Mouse (Mus musculus): ENCODE data around the gene Marc2. TPM values are rescaled to one million over a fixed set of nuclear protein-coding genes. Genes with fewer than 3 reads are reported as not detected.

Marc2 gene
- polyA plus RNA-seq, 1 experiment from 2014 or later = 110 TPM

GRCm38 (mm10) chr1:184845111-184846071 lies 860 bp downstream of the Marc2 start:
- Histone ChIP-seq H3K9ac (ENCODE audit: low read length) (peak overlapping the region; percentile 74), H3K27me3 (ENCODE audit: control insufficient read depth, insufficient read depth, low read length) (peaks cover 3% of the 10 kb centered on the region), H3K4me2 (peak overlapping the region; percentile 90), H3K36me3 (ENCODE audit: control insufficient read depth, insufficient read depth, low read length) (no peaks in the 10 kb centered on the region), H3K9me3 (ENCODE audit: control insufficient read depth, low read length) (no peaks in the 10 kb centered on the region), H3K4me3 (ENCODE audit: low read depth, low read length) (peak overlapping the region; percentile 75), H3K27ac (ENCODE audit: low read depth, low read length) (no peak overlapping the region), H3K4me1 (ENCODE audit: control insufficient read depth, insufficient read depth, low read length) (peaks cover 9% of the 10 kb centered on the region)
- WGBS = under 1% methylated on average over 67 of the region's 67 CpGs
- DNase-seq (ENCODE audit: low spot score, missing footprints) (peak; percentile 97), ATAC-seq (ENCODE audit: low FRiP score) (peak; percentile 99)

GRCm38 (mm10) chr1:184844326-184845066 lies 1.8 kb downstream of the Marc2 start:
- Histone ChIP-seq H3K9ac (ENCODE audit: low read length) (peak overlapping the region; percentile 74), H3K36me3 (ENCODE audit: control insufficient read depth, insufficient read depth, low read length) (no peaks in the 10 kb centered on the region), H3K4me1 (ENCODE audit: control insufficient read depth, insufficient read depth, low read length) (peaks cover 9% of the 10 kb centered on the region), H3K27ac (ENCODE audit: low read depth, low read length) (no peak overlapping the region), H3K4me2 (peak overlapping the region; percentile 90), H3K4me3 (ENCODE audit: low read depth, low read length) (peak overlapping the region; percentile 75), H3K27me3 (ENCODE audit: control insufficient read depth, insufficient read depth, low read length) (peaks cover 3% of the 10 kb centered on the region), H3K9me3 (ENCODE audit: control insufficient read depth, low read length) (no peaks in the 10 kb centered on the region)
- 21% methylated on average over 15 of the region's 15 CpGs for WGBS
- ATAC-seq (ENCODE audit: low FRiP score) (no peak), DNase-seq (ENCODE audit: low spot score, missing footprints) (peak; percentile 81)

- Histone ChIP-seq H3K4me3 (ENCODE audit: low read depth, low read length) (no peak overlapping the region), H3K27me3 (ENCODE audit: control insufficient read depth, insufficient read depth, low read length) (no peaks in the 10 kb centered on the region), H3K9ac (ENCODE audit: low read length) (no peak overlapping the region), H3K4me1 (ENCODE audit: control insufficient read depth, insufficient read depth, low read length) (no peaks in the 10 kb centered on the region), H3K27ac (ENCODE audit: low read depth, low read length) (no peak overlapping the region), H3K36me3 (ENCODE audit: control insufficient read depth, insufficient read depth, low read length) (no peaks in the 10 kb centered on the region; the same call in 1 of the 2 replicates), H3K4me2 (no peak overlapping the region), H3K9me3 (ENCODE audit: control insufficient read depth, low read length) (no peaks in the 10 kb centered on the region)
- WGBS = 90% methylated on average over 4 of the region's 4 CpGs
- DNase-seq (ENCODE audit: low spot score, missing footprints) (no peak), ATAC-seq (ENCODE audit: low FRiP score) (no peak)
These were observed 8.6 kb downstream of the Marc2 start for GRCm38 (mm10) chr1:184837649-184838048.

- no peak overlapping the region for H3K4me3 ChIP-seq (ENCODE audit: low read depth, low read length)
- H3K27ac ChIP-seq (ENCODE audit: low read depth, low read length) = no peak overlapping the region
- no peaks in the 10 kb centered on the region for H3K4me1 ChIP-seq (ENCODE audit: control insufficient read depth, insufficient read depth, low read length)
- 72% methylated on average over 5 of the region's 5 CpGs for WGBS
- no peak overlapping the region for H3K9ac ChIP-seq (ENCODE audit: low read length)
- H3K4me2 ChIP-seq = no peak overlapping the region
- no peaks in the 10 kb centered on the region for H3K9me3 ChIP-seq (ENCODE audit: control insufficient read depth, low read length)
- H3K36me3 ChIP-seq (ENCODE audit: control insufficient read depth, insufficient read depth, low read length) = peaks cover 2% of the 10 kb centered on the region; the same call in 1 of the 2 replicates
- H3K27me3 ChIP-seq (ENCODE audit: control insufficient read depth, insufficient read depth, low read length) = no peaks in the 10 kb centered on the region
- no peak for ATAC-seq (ENCODE audit: low FRiP score)
- DNase-seq (ENCODE audit: low spot score, missing footprints) = peak; percentile 51
These were observed 9.9 kb downstream of the Marc2 start for GRCm38 (mm10) chr1:184836350-184836749.

GRCm38 (mm10) chr1:184833499-184833898 lies 12.8 kb downstream of the Marc2 start:
- no peak overlapping the region for H3K4me2 ChIP-seq
- H3K4me3 ChIP-seq (ENCODE audit: low read depth, low read length) = no peak overlapping the region
- H3K9me3 ChIP-seq (ENCODE audit: control insufficient read depth, low read length) = no peaks in the 10 kb centered on the region
- peaks cover 2% of the 10 kb centered on the region; the same call in 1 of the 2 replicates for H3K36me3 ChIP-seq (ENCODE audit: control insufficient read depth, insufficient read depth, low read length)
- no peak for ATAC-seq (ENCODE audit: low FRiP score)
- DNase-seq (ENCODE audit: low spot score, missing footprints) = no peak
- H3K27ac ChIP-seq (ENCODE audit: low read depth, low read length) = no peak overlapping the region
- no peak overlapping the region for H3K9ac ChIP-seq (ENCODE audit: low read length)
- no peaks in the 10 kb centered on the region for H3K27me3 ChIP-seq (ENCODE audit: control insufficient read depth, insufficient read depth, low read length)
- H3K4me1 ChIP-seq (ENCODE audit: control insufficient read depth, insufficient read depth, low read length) = no peaks in the 10 kb centered on the region
- 93% methylated on average over 7 of the region's 7 CpGs for WGBS

GRCm38 (mm10) chr1:184832211-184832610 lies 14.0 kb downstream of the Marc2 start:
- H3K27me3 ChIP-seq (ENCODE audit: control insufficient read depth, insufficient read depth, low read length) = no peaks in the 10 kb centered on the region
- no peaks in the 10 kb centered on the region for H3K9me3 ChIP-seq (ENCODE audit: control insufficient read depth, low read length)
- WGBS = 84% methylated on average over 10 of the region's 10 CpGs
- no peaks in the 10 kb centered on the region for H3K4me1 ChIP-seq (ENCODE audit: control insufficient read depth, insufficient read depth, low read length)
- no peak overlapping the region for H3K4me3 ChIP-seq (ENCODE audit: low read depth, low read length)
- peaks cover 2% of the 10 kb centered on the region; the same call in 1 of the 2 replicates for H3K36me3 ChIP-seq (ENCODE audit: control insufficient read depth, insufficient read depth, low read length)
- ATAC-seq (ENCODE audit: low FRiP score) = no peak
- H3K27ac ChIP-seq (ENCODE audit: low read depth, low read length) = no peak overlapping the region
- no peak overlapping the region for H3K9ac ChIP-seq (ENCODE audit: low read length)
- peak; percentile 80 for DNase-seq (ENCODE audit: low spot score, missing footprints)
- H3K4me2 ChIP-seq = no peak overlapping the region

GRCm38 (mm10) chr1:184829897-184830296 lies 16.4 kb downstream of the Marc2 start:
- Histone ChIP-seq H3K4me3 (ENCODE audit: low read depth, low read length) (no peak overlapping the region), H3K27ac (ENCODE audit: low read depth, low read length) (no peak overlapping the region), H3K9me3 (ENCODE audit: control insufficient read depth, low read length) (no peaks in the 10 kb centered on the region), H3K4me2 (no peak overlapping the region), H3K4me1 (ENCODE audit: control insufficient read depth, insufficient read depth, low read length) (no peaks in the 10 kb centered on the region), H3K27me3 (ENCODE audit: control insufficient read depth, insufficient read depth, low read length) (no peaks in the 10 kb centered on the region), H3K36me3 (ENCODE audit: control insufficient read depth, insufficient read depth, low read length) (peaks cover 2% of the 10 kb centered on the region; the same call in 1 of the 2 replicates), H3K9ac (ENCODE audit: low read length) (no peak overlapping the region)
- DNase-seq (ENCODE audit: low spot score, missing footprints) = peak; percentile 47
- WGBS = 87% methylated on average over 8 of the region's 8 CpGs
- no peak for ATAC-seq (ENCODE audit: low FRiP score)

GRCm38 (mm10) chr1:184827175-184827701 lies 19.0 kb downstream of the Marc2 start:
- Histone ChIP-seq H3K36me3 (ENCODE audit: control insufficient read depth, insufficient read depth, low read length) (0 out of 2 replicates have a peak, but pooled peaks cover 2% of the 10 kb centered on the region), H3K9me3 (ENCODE audit: control insufficient read depth, low read length) (no peaks in the 10 kb centered on the region), H3K27ac (ENCODE audit: low read depth, low read length) (no peak overlapping the region), H3K27me3 (ENCODE audit: control insufficient read depth, insufficient read depth, low read length) (no peaks in the 10 kb centered on the region), H3K4me1 (ENCODE audit: control insufficient read depth, insufficient read depth, low read length) (no peaks in the 10 kb centered on the region), H3K4me3 (ENCODE audit: low read depth, low read length) (no peak overlapping the region), H3K9ac (ENCODE audit: low read length) (no peak overlapping the region), H3K4me2 (peak overlapping the region; percentile 16; the same call in 1 of the 2 replicates)
- ATAC-seq (ENCODE audit: low FRiP score) (no peak), DNase-seq (ENCODE audit: low spot score, missing footprints) (peak; percentile 86)
- WGBS = 28% methylated on average over 23 of the region's 23 CpGs
